Mouse (Mus musculus) lung, adult 2 months (tissue): ENCODE data around the gene Cuedc1.

Source experiments
- CTCF ChIP-seq: fragments of 200-500 bp; IDR thresholded peaks from 2 replicates; pipeline ENCODE4 v1.5.1; 2011; ENCODE audit warnings: mild to moderate bottlenecking, low read length, control low read depth; ENCODE audit not compliant: insufficient read depth
- POLR2A ChIP-seq: fragments of 200-500 bp; IDR thresholded peaks from 2 replicates; pipeline ENCODE4 v1.6.1; 2011; ENCODE audit warnings: low read depth, mild to moderate bottlenecking, control low read depth, low read length, borderline replicate concordance; ENCODE audit errors: extremely low read depth

GRCm38 (mm10) chr11:88073343-88073875 is 24.4 kb upstream of the Cuedc1 start:
- no peak for TF ChIP-seq POLR2A
- TF ChIP-seq CTCF: no peak
